Mouse (Mus musculus): ENCODE results near the gene Cyld. TPM values are rescaled to one million over a fixed set of nuclear protein-coding genes. Genes with fewer than 3 reads are reported as not detected.
"Not testable (repeated sequence)": the region's sequence is repeated elsewhere in the genome, so short reads cannot be mapped to it uniquely, and the experiment has no call there.

The Cyld gene
- polyA plus RNA-seq, 1 experiment from 2014 or later, result 13.6 TPM

DNA sequence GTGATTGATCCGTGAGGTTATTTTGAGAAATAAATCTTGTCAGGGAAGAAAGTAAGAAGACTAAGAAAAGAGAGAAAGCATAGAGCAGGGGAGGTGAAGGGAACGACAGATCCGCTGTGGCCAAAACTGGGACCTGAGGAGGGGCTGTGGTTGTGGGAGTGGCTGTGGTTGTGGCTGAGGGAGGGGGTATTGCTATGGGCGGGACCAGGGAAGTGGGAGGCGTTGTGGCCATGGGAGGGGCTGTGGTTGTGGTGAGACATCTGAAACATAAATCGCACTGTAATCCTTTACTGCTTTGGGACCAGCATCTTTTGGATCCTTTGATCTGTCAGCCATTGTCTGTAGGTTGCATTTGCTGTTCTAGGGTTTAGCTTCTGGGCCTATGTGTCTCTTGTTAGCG, 74.4 kb downstream of the Cyld start:
- Histone ChIP-seq H3K4me3 (ENCODE audit: low read length) (no peak overlapping the region), H3K9ac (ENCODE audit: low read depth, low read length) (no peak overlapping the region), H3K36me3 (ENCODE audit: control insufficient read depth, insufficient read depth, low read length) (no peaks in the 10 kb centered on the region), H3K27ac (ENCODE audit: low read depth, low read length) (no peak overlapping the region), H3K4me2 (ENCODE audit: low read length) (no peak overlapping the region), H3K4me1 (ENCODE audit: control insufficient read depth, insufficient read depth, low read depth, low read length) (peaks cover 14% of the 10 kb centered on the region), H3K9me3 (ENCODE audit: control insufficient read depth, low read length) (peaks cover 8% of the 10 kb centered on the region), H3K27me3 (replicated peaks; ENCODE audit: control insufficient read depth, insufficient read depth, low read length) (no peaks in the 10 kb centered on the region; the same call in 1 of the 2 replicates)
- 83% methylated on average over 7 of the region's 7 CpGs for WGBS
- no peak for ATAC-seq

DNA sequence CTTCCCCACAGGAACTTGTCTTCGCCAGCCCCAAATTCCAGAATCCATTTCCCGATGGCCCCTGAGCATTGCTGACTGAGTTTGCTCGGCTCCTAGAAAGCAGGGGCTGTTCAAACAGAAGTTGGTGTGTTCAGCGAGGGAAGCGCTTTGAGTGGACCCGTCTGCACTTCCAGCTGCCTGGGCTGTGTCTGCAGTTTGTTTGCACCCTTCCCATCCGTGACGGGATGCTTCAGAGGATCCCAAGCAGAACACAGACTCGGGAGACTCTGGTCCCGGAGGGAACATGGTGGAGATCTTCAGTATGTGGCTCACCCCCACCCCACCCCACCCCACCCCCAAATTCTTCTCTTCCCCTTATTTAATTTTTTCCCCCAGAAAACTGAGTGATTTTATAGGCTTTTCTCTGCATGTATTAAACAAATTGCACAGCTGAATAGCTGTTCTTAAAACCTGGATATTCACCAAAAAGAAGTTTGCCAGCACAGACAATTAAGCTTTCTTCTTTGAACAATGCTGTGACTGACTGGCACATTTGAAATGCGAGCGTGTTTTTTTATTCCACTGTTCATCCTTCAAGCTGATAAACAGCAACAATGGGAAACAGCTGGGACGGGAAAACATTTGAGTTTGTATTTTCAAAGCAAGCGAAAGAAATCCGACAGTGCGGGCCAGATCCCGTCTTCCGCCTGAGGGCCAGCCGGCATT, 77.9 kb downstream of the Cyld start:
- Histone ChIP-seq H3K36me3 (ENCODE audit: control insufficient read depth, insufficient read depth, low read length) (no peaks in the 10 kb centered on the region), H3K9me3 (ENCODE audit: control insufficient read depth, low read length) (peaks cover 6% of the 10 kb centered on the region), H3K27me3 (replicated peaks; ENCODE audit: control insufficient read depth, insufficient read depth, low read length) (no peaks in the 10 kb centered on the region; the same call in 1 of the 2 replicates), H3K4me1 (ENCODE audit: control insufficient read depth, insufficient read depth, low read depth, low read length) (peaks cover 14% of the 10 kb centered on the region), H3K9ac (ENCODE audit: low read depth, low read length) (no peak overlapping the region), H3K27ac (ENCODE audit: low read depth, low read length) (no peak overlapping the region), H3K4me3 (ENCODE audit: low read length) (no peak overlapping the region), H3K4me2 (ENCODE audit: low read length) (peak overlapping the region; percentile 40)
- 25% methylated on average over 19 of the region's 19 CpGs for WGBS
- no peak for ATAC-seq

DNA sequence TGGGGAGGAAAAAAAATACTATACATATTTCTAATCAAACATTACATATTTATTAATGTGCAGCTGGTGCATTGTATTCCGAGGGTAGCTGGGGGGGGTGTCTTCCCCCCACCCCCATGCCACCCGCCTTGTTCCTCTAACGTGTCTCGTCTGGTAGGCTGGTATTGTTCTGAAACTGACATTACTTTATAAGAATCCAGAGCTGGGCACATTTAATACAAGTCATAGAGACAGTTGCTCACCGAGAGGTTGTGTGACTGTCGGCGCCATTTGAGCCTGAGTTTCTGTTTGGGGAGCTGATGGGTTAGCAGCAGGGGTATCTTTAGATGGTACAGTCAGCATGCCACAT, 78.4 kb downstream of the Cyld start:
- H3K4me1 ChIP-seq (ENCODE audit: control insufficient read depth, insufficient read depth, low read depth, low read length), result peaks cover 14% of the 10 kb centered on the region
- H3K4me2 ChIP-seq (ENCODE audit: low read length), result peak overlapping the region; percentile 40; the same call in 1 of the 2 replicates
- no peak overlapping the region for H3K4me3 ChIP-seq (ENCODE audit: low read length)
- H3K9me3 ChIP-seq (ENCODE audit: control insufficient read depth, low read length), result peaks cover under 1% of the 10 kb centered on the region; the same call in 1 of the 2 replicates
- H3K36me3 ChIP-seq (ENCODE audit: control insufficient read depth, insufficient read depth, low read length), result no peaks in the 10 kb centered on the region
- WGBS, result 33% methylated on average over 7 of the region's 7 CpGs
- no peaks in the 10 kb centered on the region; the same call in none of the 2 replicates for H3K27me3 ChIP-seq (replicated peaks; ENCODE audit: control insufficient read depth, insufficient read depth, low read length)
- peak; percentile 27; the same call in 1 of the 2 replicates for ATAC-seq
- H3K9ac ChIP-seq (ENCODE audit: low read depth, low read length), result no peak overlapping the region
- H3K27ac ChIP-seq (ENCODE audit: low read depth, low read length), result no peak overlapping the region

GRCm38 (mm10) chr8:88780142-88780541, 83.3 kb downstream of the Cyld start:
- no peak overlapping the region for H3K4me2 ChIP-seq (ENCODE audit: low read length)
- H3K27ac ChIP-seq (ENCODE audit: low read depth, low read length), result no peak overlapping the region
- no peak overlapping the region for H3K9ac ChIP-seq (ENCODE audit: low read depth, low read length)
- H3K27me3 ChIP-seq (replicated peaks; ENCODE audit: control insufficient read depth, insufficient read depth, low read length), result no peaks in the 10 kb centered on the region; the same call in 1 of the 2 replicates
- no peaks in the 10 kb centered on the region for H3K36me3 ChIP-seq (ENCODE audit: control insufficient read depth, insufficient read depth, low read length)
- H3K9me3 ChIP-seq (ENCODE audit: control insufficient read depth, low read length), result no peaks in the 10 kb centered on the region
- no peak overlapping the region for H3K4me3 ChIP-seq (ENCODE audit: low read length)
- ATAC-seq, result no peak
- WGBS, result 79% methylated on average over 3 of the region's 3 CpGs
- H3K4me1 ChIP-seq (ENCODE audit: control insufficient read depth, insufficient read depth, low read depth, low read length), result peaks cover 3% of the 10 kb centered on the region

DNA sequence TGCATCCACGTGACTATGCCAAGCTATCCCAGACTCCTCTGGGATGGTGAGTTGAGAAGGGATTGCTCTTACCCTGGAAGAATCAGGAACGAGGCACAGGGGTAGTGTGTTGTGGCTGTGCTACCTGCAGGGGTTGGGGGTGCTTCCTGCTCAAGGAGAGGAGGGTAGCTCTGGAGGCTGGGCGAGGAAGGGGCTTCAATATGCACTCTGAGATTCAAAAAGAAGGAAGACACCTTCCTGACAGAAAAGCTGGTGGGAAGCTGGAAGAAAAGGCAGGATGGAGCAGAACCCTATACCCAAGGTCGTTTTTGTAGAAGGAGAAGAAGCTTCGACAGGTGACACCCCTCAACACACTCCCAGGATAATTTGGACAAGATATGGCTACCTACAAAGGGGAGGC, 84.5 kb downstream of the Cyld start:
- Histone ChIP-seq H3K9me3 (ENCODE audit: control insufficient read depth, low read length) (no peaks in the 10 kb centered on the region), H3K4me1 (ENCODE audit: control insufficient read depth, insufficient read depth, low read depth, low read length) (no peaks in the 10 kb centered on the region), H3K4me3 (ENCODE audit: low read length) (no peak overlapping the region), H3K27ac (ENCODE audit: low read depth, low read length) (no peak overlapping the region), H3K27me3 (replicated peaks; ENCODE audit: control insufficient read depth, insufficient read depth, low read length) (no peaks in the 10 kb centered on the region; the same call in 1 of the 2 replicates), H3K4me2 (ENCODE audit: low read length) (no peak overlapping the region), H3K36me3 (ENCODE audit: control insufficient read depth, insufficient read depth, low read length) (no peaks in the 10 kb centered on the region), H3K9ac (ENCODE audit: low read depth, low read length) (no peak overlapping the region)
- ATAC-seq, result no peak
- WGBS, result 80% methylated on average over 5 of the region's 5 CpGs

DNA sequence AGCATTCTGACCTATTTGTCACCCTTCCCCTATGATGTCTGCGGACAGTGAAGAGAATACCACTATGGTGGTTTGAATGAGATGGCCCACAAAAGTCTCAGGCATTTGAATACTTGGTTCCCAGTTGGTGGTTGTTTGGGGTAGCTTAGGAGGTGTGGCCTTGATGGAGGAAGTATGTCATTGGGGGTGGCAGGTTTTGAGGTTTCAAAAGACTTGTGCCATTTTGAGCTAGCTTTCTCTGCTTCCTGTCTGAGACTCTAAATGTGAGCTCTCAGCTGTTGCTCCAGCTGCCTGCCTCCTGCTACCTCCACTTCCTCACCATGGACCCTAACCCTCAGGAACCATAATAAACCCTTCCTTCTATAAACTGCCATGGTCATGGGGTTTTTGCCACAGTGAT, 86.9 kb downstream of the Cyld start:
- no peak for ATAC-seq
- no peaks in the 10 kb centered on the region for H3K4me1 ChIP-seq (ENCODE audit: control insufficient read depth, insufficient read depth, low read depth, low read length)
- no peak overlapping the region for H3K4me2 ChIP-seq (ENCODE audit: low read length)
- WGBS, result 74% methylated on average over 1 of the region's 1 CpGs
- H3K9me3 ChIP-seq (ENCODE audit: control insufficient read depth, low read length), result no peaks in the 10 kb centered on the region
- H3K9ac ChIP-seq (ENCODE audit: low read depth, low read length), result no peak overlapping the region
- no peaks in the 10 kb centered on the region for H3K36me3 ChIP-seq (ENCODE audit: control insufficient read depth, insufficient read depth, low read length)
- H3K27me3 ChIP-seq (replicated peaks; ENCODE audit: control insufficient read depth, insufficient read depth, low read length), result no peaks in the 10 kb centered on the region; the same call in 1 of the 2 replicates
- H3K27ac ChIP-seq (ENCODE audit: low read depth, low read length), result no peak overlapping the region
- H3K4me3 ChIP-seq (ENCODE audit: low read length), result no peak overlapping the region

GRCm38 (mm10) chr8:88788335-88788734, 91.5 kb downstream of the Cyld start:
- ATAC-seq; H3K4me2 ChIP-seq (ENCODE audit: low read length); H3K27me3 ChIP-seq (replicated peaks; ENCODE audit: control insufficient read depth, insufficient read depth, low read length); H3K4me3 ChIP-seq (ENCODE audit: low read length); H3K36me3 ChIP-seq (ENCODE audit: control insufficient read depth, insufficient read depth, low read length); H3K9me3 ChIP-seq (ENCODE audit: control insufficient read depth, low read length); H3K27ac ChIP-seq (ENCODE audit: low read depth, low read length); H3K9ac ChIP-seq (ENCODE audit: low read depth, low read length); H3K4me1 ChIP-seq (ENCODE audit: control insufficient read depth, insufficient read depth, low read depth, low read length): not testable (repeated sequence)
- WGBS, result 74% methylated on average over 3 of the region's 3 CpGs

GRCm38 (mm10) chr8:88792691-88793323, 96.0 kb downstream of the Cyld start:
- Histone ChIP-seq H3K9me3 (ENCODE audit: control insufficient read depth, low read length) (no peaks in the 10 kb centered on the region), H3K36me3 (ENCODE audit: control insufficient read depth, insufficient read depth, low read length) (no peaks in the 10 kb centered on the region), H3K4me2 (ENCODE audit: low read length) (no peak overlapping the region), H3K4me3 (ENCODE audit: low read length) (no peak overlapping the region), H3K27ac (ENCODE audit: low read depth, low read length) (no peak overlapping the region), H3K4me1 (ENCODE audit: control insufficient read depth, insufficient read depth, low read depth, low read length) (peaks cover 9% of the 10 kb centered on the region), H3K27me3 (replicated peaks; ENCODE audit: control insufficient read depth, insufficient read depth, low read length) (no peaks in the 10 kb centered on the region), H3K9ac (ENCODE audit: low read depth, low read length) (no peak overlapping the region)
- 64% methylated on average over 8 of the region's 8 CpGs for WGBS
- no peak for ATAC-seq

DNA sequence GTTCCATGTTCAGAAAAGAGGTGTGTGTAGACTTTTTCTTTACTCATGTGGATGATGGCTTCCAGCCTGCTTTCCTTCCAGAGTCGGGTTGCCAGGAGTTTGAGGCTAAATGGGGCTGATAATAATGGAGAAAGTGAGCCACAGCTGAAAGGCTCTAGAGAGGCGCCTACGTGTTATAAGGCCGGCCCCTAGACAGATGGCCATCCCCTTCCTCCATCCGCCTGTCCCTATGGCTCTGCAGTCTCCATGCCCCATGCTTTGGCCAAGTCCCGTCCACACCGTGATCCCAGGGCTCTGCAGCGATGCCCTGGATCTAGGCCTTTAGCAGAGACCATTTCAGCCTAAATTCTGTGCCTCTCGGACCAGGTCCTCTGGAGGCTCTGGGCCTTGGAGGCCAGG, 96.5 kb downstream of the Cyld start:
- Histone ChIP-seq H3K9me3 (ENCODE audit: control insufficient read depth, low read length) (no peaks in the 10 kb centered on the region), H3K36me3 (ENCODE audit: control insufficient read depth, insufficient read depth, low read length) (no peaks in the 10 kb centered on the region), H3K27me3 (replicated peaks; ENCODE audit: control insufficient read depth, insufficient read depth, low read length) (no peaks in the 10 kb centered on the region), H3K27ac (ENCODE audit: low read depth, low read length) (no peak overlapping the region), H3K4me3 (ENCODE audit: low read length) (no peak overlapping the region), H3K4me2 (ENCODE audit: low read length) (peak overlapping the region; percentile 20; the same call in 1 of the 2 replicates), H3K4me1 (ENCODE audit: control insufficient read depth, insufficient read depth, low read depth, low read length) (peaks cover 9% of the 10 kb centered on the region), H3K9ac (ENCODE audit: low read depth, low read length) (no peak overlapping the region)
- WGBS, result 55% methylated on average over 9 of the region's 9 CpGs
- ATAC-seq, result 0 out of 2 replicates have a peak, but pooled peaks have one; percentile 40
